Mouse (Mus musculus): ENCODE data around the gene Gli1. TPM values are rescaled to one million over a fixed set of nuclear protein-coding genes. Genes with fewer than 3 reads are reported as not detected.

The Gli1 gene
- polyA plus RNA-seq, 1 experiment from 2014 or later, result 4.1 TPM

GRCm38 (mm10) chr10:127297015-127297871 lies 44.5 kb downstream of the Gli1 start:
- Histone ChIP-seq H3K9ac (ENCODE audit: low read depth, low read length) (no peak overlapping the region), H3K4me1 (replicated peaks; ENCODE audit: insufficient read depth, low read length) (peaks cover 2% of the 10 kb centered on the region; the same call in 1 of the 2 replicates), H3K9me3 (replicated peaks; ENCODE audit: low read length) (no peaks in the 10 kb centered on the region), H3K27ac (no peak overlapping the region), H3K4me2 (ENCODE audit: low read length) (no peak overlapping the region), H3K4me3 (replicated peaks; ENCODE audit: low read depth, low read length) (no peak overlapping the region), H3K27me3 (ENCODE audit: insufficient read depth, low read length) (no peaks in the 10 kb centered on the region), H3K36me3 (ENCODE audit: insufficient read depth, low read length) (peaks cover 59% of the 10 kb centered on the region)
- DNase-seq (ENCODE audit: low spot score) (no peak), ATAC-seq (replicated peaks; ENCODE audit: low FRiP score, low read depth) (no peak)
- WGBS, result 89% methylated on average over 16 of the region's 16 CpGs
- TF ChIP-seq CTCF (IDR thresholded peaks at IDR 0.05; ENCODE audit: low read depth), result no peak

GRCm38 (mm10) chr10:127295986-127296794 lies 45.6 kb downstream of the Gli1 start:
- DNase-seq (ENCODE audit: low spot score) (no peak), ATAC-seq (replicated peaks; ENCODE audit: low FRiP score, low read depth) (no peak)
- TF ChIP-seq CTCF (IDR thresholded peaks at IDR 0.05; ENCODE audit: low read depth), result no peak
- Histone ChIP-seq H3K4me3 (replicated peaks; ENCODE audit: low read depth, low read length) (no peak overlapping the region), H3K9me3 (replicated peaks; ENCODE audit: low read length) (no peaks in the 10 kb centered on the region), H3K4me1 (replicated peaks; ENCODE audit: insufficient read depth, low read length) (peaks cover 8% of the 10 kb centered on the region), H3K36me3 (ENCODE audit: insufficient read depth, low read length) (peaks cover 56% of the 10 kb centered on the region), H3K27ac (no peak overlapping the region), H3K9ac (ENCODE audit: low read depth, low read length) (no peak overlapping the region), H3K27me3 (ENCODE audit: insufficient read depth, low read length) (no peaks in the 10 kb centered on the region), H3K4me2 (ENCODE audit: low read length) (no peak overlapping the region)
- WGBS, result 86% methylated on average over 24 of the region's 24 CpGs

DNA sequence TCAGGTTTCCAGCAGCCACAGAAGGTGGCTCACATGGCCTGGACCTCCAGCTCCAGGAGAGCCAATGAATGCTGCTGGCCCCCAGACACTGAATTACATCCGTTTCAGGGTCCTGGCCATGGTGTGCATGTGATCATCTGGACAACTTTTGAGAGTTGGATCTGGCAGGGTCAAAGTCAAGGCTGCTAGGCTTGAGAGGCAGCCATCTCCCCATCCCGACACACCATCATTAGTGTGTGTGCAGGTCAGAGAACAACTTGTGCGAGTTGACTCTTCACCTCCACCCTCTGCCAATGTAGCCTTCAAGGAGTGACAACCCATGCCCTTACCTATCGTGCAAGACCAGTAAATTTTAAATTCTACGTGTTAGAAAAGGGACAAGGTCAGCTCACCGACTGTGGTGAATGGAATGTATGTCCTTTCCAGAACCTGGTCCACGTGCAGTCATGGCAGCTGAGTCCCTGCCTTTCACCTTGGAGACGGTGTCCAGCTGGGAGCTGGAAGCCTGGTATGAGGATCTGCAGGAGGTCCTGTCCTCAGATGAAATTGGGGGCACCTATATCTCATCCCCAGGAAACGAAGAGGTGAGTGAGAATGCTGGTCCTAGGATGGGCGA lies 46.8 kb downstream of the Gli1 start:
- H3K36me3 ChIP-seq (ENCODE audit: insufficient read depth, low read length), result peaks cover 48% of the 10 kb centered on the region
- no peak overlapping the region for H3K4me3 ChIP-seq (replicated peaks; ENCODE audit: low read depth, low read length)
- ATAC-seq (replicated peaks; ENCODE audit: low FRiP score, low read depth), result no peak
- no peak for TF ChIP-seq CTCF (IDR thresholded peaks at IDR 0.05; ENCODE audit: low read depth)
- peaks cover 8% of the 10 kb centered on the region for H3K4me1 ChIP-seq (replicated peaks; ENCODE audit: insufficient read depth, low read length)
- no peak for DNase-seq (ENCODE audit: low spot score)
- no peaks in the 10 kb centered on the region for H3K27me3 ChIP-seq (ENCODE audit: insufficient read depth, low read length)
- no peak overlapping the region for H3K9ac ChIP-seq (ENCODE audit: low read depth, low read length)
- H3K9me3 ChIP-seq (replicated peaks; ENCODE audit: low read length), result no peaks in the 10 kb centered on the region
- H3K27ac ChIP-seq, result no peak overlapping the region
- WGBS, result 85% methylated on average over 10 of the region's 10 CpGs
- no peak overlapping the region for H3K4me2 ChIP-seq (ENCODE audit: low read length)

DNA sequence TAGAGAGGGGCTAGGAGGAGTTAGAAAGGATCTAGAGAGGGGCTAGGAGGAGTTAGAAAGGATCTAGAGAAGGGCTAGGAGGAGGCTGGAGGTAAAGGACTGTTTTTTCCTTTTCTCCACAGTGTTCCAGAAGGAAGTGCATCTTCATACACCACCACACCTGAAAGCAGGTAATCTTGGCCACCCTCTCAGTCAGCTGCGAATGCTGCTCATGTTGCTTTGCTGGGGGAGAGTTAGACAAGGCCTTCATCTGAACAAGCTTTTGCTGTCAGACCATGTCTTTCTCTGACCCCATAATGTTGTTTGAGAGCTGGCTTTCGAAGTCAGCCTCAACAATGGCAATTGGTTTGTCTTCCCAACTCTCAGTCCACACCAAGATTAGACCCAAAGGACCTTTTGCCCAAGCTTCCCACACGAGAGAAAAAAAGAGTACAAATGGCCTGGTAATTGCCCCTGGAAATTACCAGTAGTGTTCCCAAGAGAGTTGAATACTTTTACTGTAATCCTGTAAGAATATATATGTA lies 48.1 kb downstream of the Gli1 start:
- TF ChIP-seq CTCF (IDR thresholded peaks at IDR 0.05; ENCODE audit: low read depth), result no peak
- no peaks in the 10 kb centered on the region for H3K9me3 ChIP-seq (replicated peaks; ENCODE audit: low read length)
- no peak overlapping the region; the same call in 1 of the 2 replicates for H3K27ac ChIP-seq
- peaks cover 12% of the 10 kb centered on the region for H3K4me1 ChIP-seq (replicated peaks; ENCODE audit: insufficient read depth, low read length)
- WGBS, result 81% methylated on average over 3 of the region's 3 CpGs
- no peak for ATAC-seq (replicated peaks; ENCODE audit: low FRiP score, low read depth)
- no peak overlapping the region for H3K9ac ChIP-seq (ENCODE audit: low read depth, low read length)
- no peaks in the 10 kb centered on the region for H3K27me3 ChIP-seq (ENCODE audit: insufficient read depth, low read length)
- no peak for DNase-seq (ENCODE audit: low spot score)
- no peak overlapping the region for H3K4me3 ChIP-seq (replicated peaks; ENCODE audit: low read depth, low read length)
- no peak overlapping the region for H3K4me2 ChIP-seq (ENCODE audit: low read length)
- H3K36me3 ChIP-seq (ENCODE audit: insufficient read depth, low read length), result peaks cover 35% of the 10 kb centered on the region

- no peak for TF ChIP-seq CTCF (IDR thresholded peaks at IDR 0.05; ENCODE audit: low read depth)
- WGBS, result 84% methylated on average over 6 of the region's 6 CpGs
- no peak overlapping the region for H3K4me3 ChIP-seq (replicated peaks; ENCODE audit: low read depth, low read length)
- H3K27me3 ChIP-seq (ENCODE audit: insufficient read depth, low read length), result no peaks in the 10 kb centered on the region
- peaks cover 12% of the 10 kb centered on the region for H3K4me1 ChIP-seq (replicated peaks; ENCODE audit: insufficient read depth, low read length)
- H3K27ac ChIP-seq, result no peak overlapping the region; the same call in 1 of the 2 replicates
- no peaks in the 10 kb centered on the region for H3K9me3 ChIP-seq (replicated peaks; ENCODE audit: low read length)
- H3K4me2 ChIP-seq (ENCODE audit: low read length), result no peak overlapping the region
- H3K36me3 ChIP-seq (ENCODE audit: insufficient read depth, low read length), result peaks cover 35% of the 10 kb centered on the region
- ATAC-seq (replicated peaks; ENCODE audit: low FRiP score, low read depth) (no peak), DNase-seq (ENCODE audit: low spot score) (no peak)
- H3K9ac ChIP-seq (ENCODE audit: low read depth, low read length), result no peak overlapping the region
Observed at GRCm38 (mm10) chr10:127292987-127293538, 48.7 kb downstream of the Gli1 start.

Data from kidney, postnatal 0 days (tissue).